Mouse (Mus musculus) testis, postnatal 14 days (tissue): ENCODE data around the gene Wnt8b.

Experiments
- DNase-seq: peaks from one replicate; pipeline ENCODE4 v3.0.0; 2021; ENCODE audit warnings: low spot score

Wnt8b gene

DNA sequence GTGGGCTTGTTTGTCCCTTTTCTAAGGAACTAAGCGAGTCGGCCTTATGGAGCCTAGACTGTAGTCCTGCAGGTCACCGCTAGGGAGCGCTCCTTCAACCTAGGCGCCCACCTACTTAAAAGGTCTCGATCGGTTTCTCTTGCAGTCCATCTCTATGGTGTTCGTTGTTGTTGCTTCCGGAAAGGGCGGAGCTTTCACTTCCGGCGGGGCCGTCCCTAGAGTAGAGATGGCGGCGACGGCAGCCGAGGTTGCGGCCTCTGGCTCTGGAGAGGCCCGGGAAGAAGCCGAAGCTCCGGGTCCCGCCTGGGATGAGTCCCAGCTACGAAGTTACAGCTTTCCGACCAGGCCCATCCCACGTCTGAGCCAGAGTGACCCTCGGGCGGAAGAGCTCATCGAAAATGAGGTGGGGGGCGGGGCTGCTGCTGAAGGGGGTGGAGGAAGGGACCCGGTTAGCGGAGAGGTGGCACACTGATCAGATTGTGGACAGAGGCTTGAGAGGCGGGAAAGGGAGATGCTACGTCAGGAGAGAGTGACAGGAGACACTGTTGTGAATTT, 69.5 kb downstream of the Wnt8b start, which contains the start of gene Hif1an:
Gene Hif1an, plus strand, starts transcription at position 199 of the 555 bp plus-strand sequence.
- DNase-seq, result peak; percentile 95
